17 mouse cellular contexts compared by ENCODE assay signal in genomic region chr3:145715923-145716322, GRCm38 (mm10).
"Had no signal": no experiment of that assay in that cellular context is flagged by ENCODE, and none has a peak within 500 bp of the region (broad histone marks: within the 10 kb centered on the region; RNA-seq: fewer than 3 reads in every experiment).

No protein-coding gene starts in this region.

- H3K27ac ChIP-seq: lung, embryonic 15.5 days; macrophage; midbrain, embryonic 13.5 days; midbrain, embryonic 15.5 days; neural tube, embryonic 12.5 days; stomach, embryonic 15.5 days; stomach, postnatal 0 days had no signal

- H3K4me1 ChIP-seq: lung, embryonic 15.5 days; midbrain, embryonic 13.5 days; midbrain, embryonic 15.5 days; neural tube, embryonic 12.5 days; stomach, embryonic 15.5 days had no signal

- H3K36me3 ChIP-seq: lung, embryonic 15.5 days; midbrain, embryonic 13.5 days; midbrain, embryonic 15.5 days; neural tube, embryonic 12.5 days; stomach, embryonic 15.5 days had no signal

- ATAC-seq: lung, postnatal 0 days; midbrain, embryonic 13.5 days; midbrain, embryonic 15.5 days had no signal

- DNase-seq: lung, adult 2 months; lung, postnatal 14 days; lung, postnatal 36 days; right cerebral cortex, postnatal 14 days; thymus, adult 2 months; thymus, postnatal 25 days; thymus, postnatal 4 days had no signal

- H3K27me3 ChIP-seq: lung, embryonic 15.5 days; megakaryocyte, embryonic 14.5 days; midbrain, embryonic 13.5 days; midbrain, embryonic 15.5 days; neural tube, embryonic 12.5 days; stomach, embryonic 15.5 days had no signal

- H3K9ac ChIP-seq: lung, embryonic 15.5 days; midbrain, embryonic 13.5 days; midbrain, embryonic 15.5 days; neural tube, embryonic 12.5 days; stomach, embryonic 15.5 days had no signal

- H3K9me3 ChIP-seq: lung, embryonic 15.5 days; megakaryocyte, embryonic 14.5 days; midbrain, embryonic 13.5 days; midbrain, embryonic 15.5 days; neural tube, embryonic 12.5 days; stomach, embryonic 15.5 days had no signal

- H3K4me2 ChIP-seq: lung, embryonic 15.5 days; midbrain, embryonic 11.5 days; midbrain, embryonic 13.5 days; midbrain, embryonic 15.5 days; neural tube, embryonic 12.5 days; stomach, embryonic 15.5 days had no signal

- H3K4me3 ChIP-seq: lung, embryonic 15.5 days; megakaryocyte, embryonic 14.5 days; midbrain, embryonic 13.5 days; midbrain, embryonic 15.5 days; neural tube, embryonic 12.5 days; stomach, embryonic 15.5 days had no signal
